Mouse (Mus musculus) heart, embryonic 10.5 days (tissue): ENCODE data around the gene Samd10. TPM values are rescaled to one million over a fixed set of nuclear protein-coding genes. Genes with fewer than 3 reads are reported as not detected.

ENCODE experiments used
- DNase-seq: peaks from one replicate; pipeline ENCODE4 v3.0.0-alpha.2; 2017; ENCODE audit warnings: low spot score
- H3K27ac ChIP-seq: fragments of 300-500 bp; sonication (generic); 2 replicates; pipeline ENCODE4 v1.5.1; 2016; ENCODE audit warnings: mild to moderate bottlenecking
- H3K27me3 ChIP-seq: fragments of 300-500 bp; sonication (generic); 2 replicates; pipeline ENCODE4 v1.6.1; 2016; ENCODE audit warnings: mild to moderate bottlenecking; ENCODE audit not compliant: poor library complexity, insufficient read depth, severe bottlenecking
- H3K36me3 ChIP-seq: fragments of 300-500 bp; sonication (generic); 2 replicates; pipeline ENCODE4 v1.6.1; 2016; ENCODE audit warnings: mild to moderate bottlenecking, moderate library complexity
- H3K4me1 ChIP-seq: fragments of 300-500 bp; sonication (generic); 2 replicates; pipeline ENCODE4 v1.6.1; 2016; ENCODE audit warnings: mild to moderate bottlenecking
- H3K4me3 ChIP-seq: fragments of 300-500 bp; sonication (generic); 2 replicates; pipeline ENCODE4 v1.5.1; 2016; ENCODE audit warnings: mild to moderate bottlenecking, moderate library complexity
- H3K9me3 ChIP-seq: fragments of 300-500 bp; sonication (generic); 2 replicates; pipeline ENCODE4 v1.6.1; 2016; ENCODE audit warnings: mild to moderate bottlenecking, moderate library complexity
- WGBS: fragments of 180-500 bp; shearing (Covaris S2); methylation state at CpG from one replicate; pipeline ENCODE4 v1.1.7; 2016; 5-methylcytosine and 5-hydroxymethylcytosine counted together
- microRNA-seq: library from miRNA; unstranded; fragments of <30 nt; microRNA quantifications from one replicate; pipeline ENCODE4, GENCODE M21; 2017
- polyA plus RNA-seq: library from polyadenylated mRNA; unstranded; fragments of >200 nt; fragmentation: Nextera tagmentation; extraction: Ambion mirVana; gene quantifications from 2 replicates; pipeline ENCODE4 v1.2.1, GENCODE M21; 2016

Gene Samd10
- polyA plus RNA-seq, 1 experiment from 2014 or later, result 15.0 TPM

- WGBS, result 60% methylated on average over 7 of the region's 7 CpGs
- Histone ChIP-seq H3K9me3 (no peaks in the 10 kb centered on the region), H3K27me3 (no peaks in the 10 kb centered on the region), H3K4me1 (peaks cover 8% of the 10 kb centered on the region), H3K4me3 (no peak overlapping the region), H3K27ac (no peak overlapping the region), H3K36me3 (peaks cover 30% of the 10 kb centered on the region)
- peak; percentile 74 for DNase-seq
These were observed 30.6 kb downstream of the Samd10 start for GRCm38 (mm10) chr2:181568272-181569008.

- Histone ChIP-seq H3K4me3 (no peak overlapping the region), H3K27me3 (no peaks in the 10 kb centered on the region), H3K4me1 (peaks cover 8% of the 10 kb centered on the region), H3K27ac (no peak overlapping the region), H3K9me3 (no peaks in the 10 kb centered on the region), H3K36me3 (peaks cover 19% of the 10 kb centered on the region)
- 79% methylated on average over 3 of the region's 3 CpGs for WGBS
- peak; percentile 53 for DNase-seq
These were observed 31.7 kb downstream of the Samd10 start for GRCm38 (mm10) chr2:181567338-181567737.

GRCm38 (mm10) chr2:181553772-181554171 is 45.2 kb downstream of the Samd10 start:
- Histone ChIP-seq H3K4me3 (no peak overlapping the region), H3K36me3 (peaks cover 60% of the 10 kb centered on the region), H3K9me3 (no peaks in the 10 kb centered on the region), H3K4me1 (no peaks in the 10 kb centered on the region), H3K27ac (no peak overlapping the region), H3K27me3 (no peaks in the 10 kb centered on the region)
- no peak for DNase-seq

GRCm38 (mm10) chr2:181550233-181550632 is 48.8 kb downstream of the Samd10 start:
- 85% methylated on average over 2 of the region's 2 CpGs for WGBS
- H3K27me3 ChIP-seq, result no peaks in the 10 kb centered on the region
- peaks cover 85% of the 10 kb centered on the region for H3K36me3 ChIP-seq
- no peak overlapping the region for H3K4me3 ChIP-seq
- no peaks in the 10 kb centered on the region; the same call in 1 of the 2 replicates for H3K4me1 ChIP-seq
- H3K9me3 ChIP-seq, result no peaks in the 10 kb centered on the region
- H3K27ac ChIP-seq, result no peak overlapping the region
- no peak for DNase-seq

GRCm38 (mm10) chr2:181548682-181549081 is 50.3 kb downstream of the Samd10 start:
- DNase-seq, result no peak
- no peaks in the 10 kb centered on the region for H3K9me3 ChIP-seq
- 80% methylated on average over 5 of the region's 5 CpGs for WGBS
- no peak overlapping the region for H3K4me3 ChIP-seq
- no peak overlapping the region for H3K27ac ChIP-seq
- H3K4me1 ChIP-seq, result no peaks in the 10 kb centered on the region; the same call in 1 of the 2 replicates
- peaks cover 72% of the 10 kb centered on the region for H3K36me3 ChIP-seq
- H3K27me3 ChIP-seq, result no peaks in the 10 kb centered on the region

GRCm38 (mm10) chr2:181548227-181548626 is 50.8 kb downstream of the Samd10 start:
- no peaks in the 10 kb centered on the region for H3K27me3 ChIP-seq
- H3K4me1 ChIP-seq, result no peaks in the 10 kb centered on the region; the same call in 1 of the 2 replicates
- peaks cover 68% of the 10 kb centered on the region for H3K36me3 ChIP-seq
- no peak overlapping the region for H3K27ac ChIP-seq
- H3K9me3 ChIP-seq, result no peaks in the 10 kb centered on the region
- DNase-seq, result no peak
- WGBS, result 85% methylated on average over 1 of the region's 1 CpGs
- H3K4me3 ChIP-seq, result no peak overlapping the region

- no peak overlapping the region for H3K4me3 ChIP-seq
- no peak for DNase-seq
- H3K4me1 ChIP-seq, result no peaks in the 10 kb centered on the region; the same call in 1 of the 2 replicates
- no peak overlapping the region for H3K27ac ChIP-seq
- peaks cover 50% of the 10 kb centered on the region for H3K36me3 ChIP-seq
- WGBS, result 85% methylated on average over 7 of the region's 7 CpGs
- H3K27me3 ChIP-seq, result no peaks in the 10 kb centered on the region
- no peaks in the 10 kb centered on the region for H3K9me3 ChIP-seq
These were observed 52.9 kb downstream of the Samd10 start for GRCm38 (mm10) chr2:181546142-181546541.

Small RNAs within 50 kb of the gene (microRNA-seq; reads per million reads assigned to microRNA genes)
- gene Mir7006, result not detected

Other genes starting within 250 kb of the Samd10 start
- gene Zgpat, start 234.3 kb downstream of the Samd10 start, polyA plus RNA-seq, result 36.9 and 38.0 TPM in 2 replicates
- gene Arfrp1, start 233.8 kb downstream of the Samd10 start, polyA plus RNA-seq, result 64.1 and 65.6 TPM in 2 replicates
- 16.5 and 20.5 TPM in 2 replicates for gene Lime1, start 219.1 kb downstream of the Samd10 start, polyA plus RNA-seq
- gene Zbtb46, start 139.8 kb downstream of the Samd10 start, polyA plus RNA-seq, result 16.5 and 18.5 TPM in 2 replicates
- gene Abhd16b, start 106.0 kb downstream of the Samd10 start, polyA plus RNA-seq, result 0.11 TPM in 1 of 2 replicates, not detected in the other
- gene Tpd52l2, start 102.1 kb downstream of the Samd10 start, polyA plus RNA-seq, result 130 and 162 TPM in 2 replicates
- gene Dnajc5, start 78.7 kb downstream of the Samd10 start, polyA plus RNA-seq, result 87.2 and 97.0 TPM in 2 replicates
- gene Uckl1, start 14.3 kb downstream of the Samd10 start, polyA plus RNA-seq, result 67.3 and 83.6 TPM in 2 replicates
- gene Prpf6, start 7.3 kb downstream of the Samd10 start, polyA plus RNA-seq, result 56.1 and 62.9 TPM in 2 replicates
- 36.0 and 37.0 TPM in 2 replicates for gene Zfp512b, start 6.4 kb downstream of the Samd10 start, polyA plus RNA-seq
- gene Gm29797, start 57.8 kb upstream of the Samd10 start, polyA plus RNA-seq, result 0.24 TPM in 1 of 2 replicates, not detected in the other
- 22.1 and 25.0 TPM in 2 replicates for gene Sox18, start 72.4 kb upstream of the Samd10 start, polyA plus RNA-seq
- 12.2 and 15.3 TPM in 2 replicates for gene Tcea2, start 81.1 kb upstream of the Samd10 start, polyA plus RNA-seq
- 56.4 and 67.7 TPM in 2 replicates for gene Rgs19, start 94.8 kb upstream of the Samd10 start, polyA plus RNA-seq
- not detected in 2 replicates for gene Lkaaear1, start 99.2 kb upstream of the Samd10 start, polyA plus RNA-seq
- gene Oprl1, start 115.8 kb upstream of the Samd10 start, polyA plus RNA-seq, result 6.1 and 6.6 TPM in 2 replicates
- 0.05 and 0.14 TPM in 2 replicates for gene Myt1, start 164.1 kb upstream of the Samd10 start, polyA plus RNA-seq
- 22.7 and 22.9 TPM in 2 replicates for gene Pcmtd2, start 238.6 kb upstream of the Samd10 start, polyA plus RNA-seq